ENCODE assay signal across 7 mouse cellular contexts in the genomic region with DNA sequence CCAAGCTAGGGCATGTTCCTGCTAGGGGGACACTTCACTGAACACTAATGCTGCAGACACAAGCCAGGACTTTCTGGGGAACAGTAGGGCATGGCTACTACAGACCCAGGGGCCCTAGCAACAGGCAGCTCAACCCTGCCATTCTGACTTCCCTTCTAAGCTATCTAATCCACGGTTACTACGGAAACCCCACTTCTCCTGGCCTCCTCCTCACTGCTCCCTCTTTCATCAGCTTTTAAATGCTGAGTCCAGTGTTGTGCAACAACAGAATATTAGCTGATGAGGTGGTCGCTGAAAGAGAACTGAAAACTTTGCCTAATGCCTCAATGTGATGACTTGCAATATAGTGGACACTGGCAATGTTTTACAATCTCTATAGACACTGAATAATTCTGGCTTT. TPM values are rescaled to one million over a fixed set of nuclear protein-coding genes. Genes with fewer than 3 reads are reported as not detected.
"Had no signal": no experiment of that assay in that cellular context is flagged by ENCODE, and none has a peak within 500 bp of the region (broad histone marks: within the 10 kb centered on the region; RNA-seq: fewer than 3 reads in every experiment).

No protein-coding gene starts in this region.

RNA-seq across cellular contexts. Expression of a gene that starts 7.4 kb away (rescaled TPM):
- total RNA-seq: left cerebral cortex, postnatal 4 days had no signal
- polyA plus RNA-seq: limb, embryonic 12.5 days; limb, embryonic 15.5 days; liver, postnatal 0 days; lung, embryonic 14.5 days; midbrain, embryonic 12.5 days; midbrain, embryonic 16.5 days had no signal
